Mouse (Mus musculus) lung, postnatal 25 days (tissue): ENCODE data around the gene Wfdc1.

ENCODE experiments used
- DNase-seq: peaks from one replicate; pipeline ENCODE4 v3.0.0; 2022; ENCODE audit warnings: low spot score

Gene Wfdc1

DNA sequence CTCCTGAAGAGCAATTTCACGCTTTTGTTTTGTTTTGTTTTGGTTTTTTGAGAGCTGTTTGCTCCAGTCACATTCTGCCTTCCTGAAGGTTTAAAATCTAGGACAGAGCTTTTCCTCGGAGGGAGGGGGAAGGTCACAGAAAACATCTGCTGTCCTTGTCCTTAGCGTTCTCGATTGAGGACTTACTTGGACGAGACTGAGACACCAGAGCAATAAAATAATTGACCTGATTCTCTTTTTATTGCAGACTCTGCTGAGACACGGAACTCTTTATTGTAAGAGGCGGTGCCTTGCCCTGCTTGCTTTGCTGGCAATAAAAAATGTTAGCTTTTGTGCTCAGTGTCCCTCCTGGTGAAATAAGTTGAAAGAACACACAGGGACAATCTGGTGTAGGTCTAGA is 26.4 kb upstream of the Wfdc1 start:
- no peak for DNase-seq

DNA sequence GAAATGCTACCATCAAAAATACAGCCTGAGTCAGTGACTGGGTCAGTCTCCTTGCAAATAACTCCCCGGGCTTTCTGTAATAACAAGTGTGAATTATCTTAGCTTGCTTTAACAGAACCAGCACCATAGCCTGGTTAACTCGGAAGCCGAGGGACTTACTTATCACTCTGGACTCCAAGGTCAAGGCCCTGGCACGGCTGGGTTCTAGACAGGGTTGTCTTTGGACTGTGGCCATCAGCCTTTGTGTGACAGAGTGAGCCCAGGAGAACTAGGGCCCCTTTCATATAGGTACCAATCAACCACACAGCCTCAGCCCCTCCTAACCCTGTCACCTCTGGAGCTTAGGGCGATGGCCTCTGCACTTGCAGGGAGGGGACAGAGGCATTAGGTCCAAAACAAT is 25.1 kb upstream of the Wfdc1 start:
- DNase-seq, result no peak

GRCm38 (mm10) chr8:119642960-119643359 is 23.2 kb upstream of the Wfdc1 start:
- DNase-seq, result no peak

DNA sequence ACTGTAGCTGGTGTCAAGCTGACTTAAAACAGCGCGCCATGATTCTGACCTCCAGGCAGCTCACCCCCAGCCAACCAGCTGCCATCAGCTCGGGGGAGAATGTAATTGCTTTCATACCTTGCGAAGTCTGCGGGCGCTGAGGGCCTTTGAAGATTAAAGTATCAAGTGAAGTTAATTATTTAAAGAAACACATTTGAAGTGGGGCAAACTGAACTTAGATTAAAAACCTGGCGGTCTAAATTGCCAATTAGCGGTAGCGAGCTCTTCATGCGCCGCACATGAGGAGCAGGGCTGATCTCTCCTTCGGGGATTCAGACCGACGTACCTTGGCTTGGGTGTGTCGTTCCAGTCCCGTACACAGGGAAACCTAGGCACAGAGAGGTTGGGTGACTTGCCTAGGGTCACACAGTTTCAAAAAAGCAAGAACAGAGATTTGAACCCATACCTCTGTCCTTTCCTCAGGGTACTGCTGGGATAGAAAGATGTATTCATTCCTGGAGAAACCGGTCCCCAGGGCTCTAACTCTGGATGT is 21.7 kb upstream of the Wfdc1 start:
- DNase-seq, result no peak

GRCm38 (mm10) chr8:119644981-119645597 is 21.1 kb upstream of the Wfdc1 start:
- DNase-seq, result no peak

GRCm38 (mm10) chr8:119646197-119646596 is 20.0 kb upstream of the Wfdc1 start:
- no peak for DNase-seq

- no peak for DNase-seq
These were observed 19.3 kb upstream of the Wfdc1 start for GRCm38 (mm10) chr8:119646846-119647245.

- DNase-seq, result no peak
These were observed 14.8 kb upstream of the Wfdc1 start for GRCm38 (mm10) chr8:119651324-119651723.

DNA sequence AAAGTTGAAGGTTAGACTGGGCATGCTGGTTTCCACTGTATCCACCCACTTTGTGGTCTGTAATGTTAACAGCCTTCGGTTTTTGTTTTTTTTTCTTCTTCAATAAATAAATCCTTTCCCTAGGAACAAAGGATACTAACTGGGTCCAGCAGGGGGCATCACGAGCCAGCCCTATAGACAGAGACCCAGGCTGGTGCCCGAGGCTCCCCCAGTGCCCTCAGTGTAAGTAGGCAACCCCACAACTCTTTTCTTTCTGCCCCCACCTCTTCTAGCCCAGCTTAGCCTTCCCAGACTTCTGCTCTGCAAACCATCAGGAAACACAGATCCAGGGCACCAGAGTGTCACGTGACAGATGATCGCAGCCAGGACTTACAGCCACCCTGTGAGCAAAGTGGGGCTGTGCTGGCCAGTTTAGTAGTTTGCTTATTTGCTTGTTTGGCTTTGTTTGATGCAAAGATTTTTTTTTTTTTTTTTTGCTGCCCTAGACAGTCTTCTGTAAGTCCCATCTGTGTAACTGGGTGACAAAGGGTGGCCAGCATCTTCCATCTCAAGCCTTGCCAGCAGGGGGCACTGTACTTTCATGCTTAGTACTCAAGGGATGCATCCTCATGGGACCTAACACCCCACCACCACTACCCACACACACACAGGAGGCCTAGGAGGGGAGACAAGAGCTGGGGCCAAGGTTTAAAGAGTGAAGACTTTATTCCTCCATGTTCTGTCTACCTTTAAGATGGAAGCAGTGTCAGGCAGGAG is 9.3 kb upstream of the Wfdc1 start:
- DNase-seq, result peak; percentile 58

GRCm38 (mm10) chr8:119661081-119661480 is 5.1 kb upstream of the Wfdc1 start:
- DNase-seq, result peak; percentile 80

DNA sequence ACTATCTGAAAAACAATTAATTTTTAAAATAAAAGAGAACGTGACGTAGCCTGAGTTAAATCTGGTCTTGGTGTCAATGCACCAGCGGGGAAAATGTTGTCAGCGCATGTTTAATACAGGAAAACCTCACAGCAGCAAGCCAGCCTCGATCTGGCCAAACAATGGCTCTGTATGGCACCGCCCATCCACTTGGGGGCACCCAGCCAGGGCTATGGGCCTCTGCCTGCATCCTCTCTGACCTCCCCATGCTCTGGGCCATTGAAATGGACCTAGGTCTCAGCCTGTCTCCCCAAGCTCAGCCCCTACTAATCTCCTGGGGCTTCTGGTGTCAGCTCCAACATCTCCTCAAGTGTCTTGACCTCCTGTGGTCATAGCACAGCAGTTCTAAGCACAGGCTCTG is 4.3 kb upstream of the Wfdc1 start:
- DNase-seq, result peak; percentile 63

GRCm38 (mm10) chr8:119663440-119663839 is 2.7 kb upstream of the Wfdc1 start:
- DNase-seq, result no peak

DNA sequence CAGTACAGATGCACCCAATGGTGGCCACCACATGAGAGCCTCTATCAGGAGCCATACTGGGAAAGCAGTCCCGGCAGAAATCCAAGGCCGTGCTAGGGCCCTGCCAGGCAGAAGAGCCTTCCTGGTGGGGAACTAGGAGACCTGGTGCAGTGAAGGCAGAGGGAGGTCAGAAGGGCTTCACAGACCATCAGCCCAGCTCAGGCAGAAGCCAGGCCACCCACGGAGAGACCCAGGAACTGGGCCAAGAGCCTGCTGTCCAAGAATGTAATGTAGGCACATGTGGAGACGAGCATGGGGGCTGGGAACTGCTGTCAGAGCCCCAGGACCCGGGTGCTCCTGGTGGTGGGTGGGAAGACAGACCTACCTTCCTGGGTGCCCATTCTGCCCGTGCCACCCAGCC is 895 bp upstream of the Wfdc1 start:
- DNase-seq, result no peak

- DNase-seq, result no peak
These were observed 2.3 kb downstream of the Wfdc1 start for GRCm38 (mm10) chr8:119668447-119668846.

DNA sequence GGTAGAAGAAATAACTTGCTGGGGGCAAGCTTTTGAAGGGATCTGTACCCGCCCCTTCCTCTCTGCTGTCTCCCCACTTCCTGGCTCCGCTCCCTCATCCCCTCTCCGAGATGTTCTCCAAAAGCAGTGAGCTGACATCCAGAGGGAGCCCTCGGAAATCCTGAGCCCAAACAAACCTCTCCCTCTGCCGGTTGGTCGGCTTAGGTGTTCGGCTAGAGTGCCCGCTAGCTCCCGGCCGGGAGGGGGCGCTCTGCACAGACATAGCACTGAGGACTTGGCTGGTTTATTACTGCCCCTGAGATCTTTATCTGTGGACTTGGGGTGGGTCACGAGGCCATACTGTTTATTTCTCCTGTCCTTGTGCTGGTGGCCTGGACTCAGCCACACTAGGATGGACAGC is 3.1 kb downstream of the Wfdc1 start:
- peak; percentile 63 for DNase-seq

DNA sequence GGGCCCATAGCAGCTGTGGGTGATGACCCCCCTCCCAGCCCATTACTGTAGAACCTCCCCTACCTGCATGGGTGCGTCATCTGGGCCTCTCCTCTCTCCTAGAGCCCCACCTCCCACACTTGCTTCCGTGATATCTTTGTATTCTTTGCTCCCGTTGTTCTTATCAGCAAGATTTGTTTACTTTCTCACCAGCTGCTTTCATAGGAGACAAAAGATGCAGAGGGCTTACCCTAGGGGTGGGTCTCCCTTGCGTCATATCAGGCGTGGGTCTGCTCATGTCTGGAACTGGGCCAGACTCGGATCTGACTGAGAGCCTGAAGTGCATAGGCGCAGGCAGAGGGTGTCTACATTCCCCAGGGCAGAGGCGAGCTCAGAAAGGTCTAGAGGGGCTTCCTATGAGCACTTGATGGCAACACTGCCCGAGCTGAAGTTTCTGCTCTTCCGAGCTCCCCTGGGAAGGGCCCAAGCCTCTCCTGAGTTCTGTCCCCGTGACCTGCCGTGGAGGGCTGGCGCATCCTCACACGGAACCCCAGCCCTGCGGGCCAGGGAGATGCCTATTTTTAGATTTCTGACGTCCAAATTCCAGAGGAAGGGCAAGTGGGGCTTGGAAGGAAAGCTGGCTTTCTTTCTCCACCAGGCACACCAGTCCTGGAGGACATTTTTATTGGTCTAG is 4.4 kb downstream of the Wfdc1 start:
- DNase-seq, result peak; percentile 83

DNA sequence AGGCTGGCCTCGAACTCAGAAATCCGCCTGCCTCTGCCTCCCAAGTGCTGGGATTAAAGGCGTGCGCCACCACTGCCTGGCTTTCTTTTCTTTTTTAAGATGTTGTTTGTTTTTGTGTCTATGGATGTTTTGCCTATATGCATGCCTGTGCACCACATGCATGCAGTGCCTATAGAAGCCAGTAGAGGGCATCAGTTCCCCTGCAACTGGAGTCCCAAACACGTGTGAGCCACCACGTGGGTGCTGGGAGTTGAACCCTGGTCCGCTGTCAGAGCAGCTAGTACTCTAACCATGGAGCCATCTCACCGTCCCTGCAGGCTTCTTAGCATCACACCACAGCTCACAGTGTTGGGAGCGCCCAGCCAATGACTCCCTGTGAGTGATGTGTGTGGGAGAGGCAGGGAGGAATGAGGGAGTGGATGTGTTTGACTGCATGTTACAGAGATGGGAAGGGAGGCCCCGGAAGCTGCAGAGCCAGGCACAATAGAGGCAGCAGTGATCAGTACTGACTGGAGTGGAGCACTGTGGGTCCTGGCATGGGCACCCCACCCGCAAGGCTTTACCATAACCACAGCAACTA is 7.9 kb downstream of the Wfdc1 start:
- no peak for DNase-seq

- no peak for DNase-seq
These were observed 9.3 kb downstream of the Wfdc1 start for GRCm38 (mm10) chr8:119675457-119675856.

DNA sequence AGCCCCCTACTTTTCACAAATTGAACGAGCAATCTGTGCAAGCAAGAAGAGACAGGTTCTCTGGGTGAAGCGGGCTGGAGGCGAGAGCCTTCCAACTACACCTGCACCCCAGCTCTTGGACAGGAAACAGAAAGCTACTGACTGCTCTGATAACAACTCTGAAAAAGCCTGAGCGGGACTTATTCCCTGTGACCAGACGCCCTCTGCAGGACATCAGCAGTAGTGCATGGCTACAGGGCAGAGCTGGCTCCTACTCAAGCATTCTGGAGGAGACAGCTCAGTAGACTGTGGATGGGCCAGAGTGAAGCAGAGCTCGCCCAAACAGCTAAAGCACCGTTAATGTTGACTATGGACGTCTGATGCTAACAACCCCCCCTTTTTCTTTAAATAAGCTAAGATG is 10.2 kb downstream of the Wfdc1 start:
- DNase-seq, result peak; percentile 92

- DNase-seq, result no peak
These were observed 12.1 kb downstream of the Wfdc1 start for GRCm38 (mm10) chr8:119678138-119678843.

DNA sequence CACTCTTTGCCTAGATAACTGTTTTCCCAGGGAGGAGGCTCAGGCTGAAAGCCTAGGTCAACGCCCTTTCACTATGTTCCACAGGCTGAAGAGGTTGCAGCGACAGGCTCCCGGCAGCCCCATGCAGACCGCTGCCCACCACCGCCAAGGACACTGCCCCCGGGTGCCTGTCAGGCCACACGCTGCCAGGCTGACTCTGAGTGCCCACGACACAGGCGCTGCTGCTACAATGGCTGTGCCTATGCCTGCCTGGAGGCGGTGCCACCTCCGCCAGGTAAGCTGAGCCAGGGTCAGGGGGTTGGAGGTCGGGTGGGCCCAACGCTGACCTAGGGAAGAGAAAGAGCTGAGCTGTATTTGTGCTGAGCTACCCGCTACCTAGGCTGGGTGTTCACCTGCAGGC is 13.0 kb downstream of the Wfdc1 start:
- DNase-seq, result no peak

DNA sequence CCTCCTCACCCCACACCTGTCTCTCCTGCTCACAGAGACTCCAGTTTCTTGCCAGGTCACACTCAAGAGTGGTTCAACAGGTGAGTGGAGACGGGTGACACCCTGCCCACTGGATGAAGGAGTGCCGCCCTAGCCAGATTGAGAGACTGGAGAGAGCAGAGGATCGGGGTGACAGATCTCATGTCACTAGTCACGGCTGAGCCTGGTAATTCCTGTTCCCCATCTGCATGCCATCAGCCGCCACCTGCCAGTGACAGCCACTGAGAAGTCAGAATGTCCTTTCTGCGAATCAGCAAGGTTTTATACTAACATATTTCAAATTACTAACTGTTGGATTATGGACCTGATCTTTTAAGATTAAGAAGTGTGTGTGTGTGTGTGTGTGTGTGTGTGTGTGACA is 24.4 kb downstream of the Wfdc1 start:
- DNase-seq, result no peak
